Mouse (Mus musculus): ENCODE data around the gene Ndufs5. TPM values are rescaled to one million over a fixed set of nuclear protein-coding genes. Genes with fewer than 3 reads are reported as not detected.

Ndufs5 gene
- polyA plus RNA-seq, 1 experiment, result 484 TPM

DNA sequence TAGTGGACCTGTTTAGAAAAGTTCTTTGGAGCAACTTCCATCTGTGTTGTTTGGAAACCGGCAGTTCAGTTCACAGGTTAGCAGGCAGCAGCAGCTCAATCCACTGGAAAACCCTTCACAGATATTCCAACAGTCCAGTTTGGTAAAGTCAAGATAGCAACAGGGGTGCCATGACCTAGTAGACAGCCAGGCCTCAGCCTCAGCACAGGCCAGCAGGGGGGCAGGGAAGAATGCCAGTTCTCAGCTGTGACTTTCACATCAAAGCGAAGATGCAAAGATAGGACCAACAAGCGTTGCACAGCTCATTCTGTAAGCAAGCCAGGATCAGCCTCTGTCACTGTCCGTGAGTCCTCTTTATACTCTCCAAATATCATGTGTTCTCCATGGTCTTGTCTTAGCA, 3.8 kb upstream of the Ndufs5 start:
- no peak overlapping the region for H3K4me3 ChIP-seq
- H3K27me3 ChIP-seq (ENCODE audit: control insufficient read depth, insufficient read depth, insufficient read length), result no peaks in the 10 kb centered on the region
- H3K79me2 ChIP-seq (ENCODE audit: control insufficient read depth, insufficient read depth), result peaks cover 11% of the 10 kb centered on the region
- TF ChIP-seq REST (IDR thresholded peaks at IDR 0.05; ENCODE audit: insufficient read depth, insufficient read length), result no peak
- TF ChIP-seq MYOG (IDR thresholded peaks at IDR 0.05; ENCODE audit: control insufficient read depth in 1 of 3, insufficient read depth in 1 of 3, insufficient read length in 2 of 3, low read depth in 2 of 3), result no peak
- no peak for TF ChIP-seq POLR2AphosphoS2 (IDR thresholded peaks at IDR 0.05; ENCODE audit: insufficient read length, low read depth)
- TF ChIP-seq MYOD1 (IDR thresholded peaks at IDR 0.05; ENCODE audit: control insufficient read depth in 1 of 3, insufficient read length in 2 of 3, low read depth in 2 of 3), result no peak
- TF ChIP-seq SRF (IDR thresholded peaks at IDR 0.05; ENCODE audit: control insufficient read depth, insufficient read length, low read depth), result no peak
- TF ChIP-seq TCF12 (IDR thresholded peaks at IDR 0.05; ENCODE audit: insufficient read depth, poor library complexity, severe bottlenecking), result no peak
- no peak for TF ChIP-seq MAX (IDR thresholded peaks at IDR 0.05; ENCODE audit: low read depth)
- no peak overlapping the region for H3ac ChIP-seq (ENCODE audit: control insufficient read depth, insufficient read length)
- no peaks in the 10 kb centered on the region for H3K36me3 ChIP-seq (ENCODE audit: control insufficient read depth, insufficient read depth)
- H3K4me2 ChIP-seq (ENCODE audit: low read depth), result no peak overlapping the region

DNA sequence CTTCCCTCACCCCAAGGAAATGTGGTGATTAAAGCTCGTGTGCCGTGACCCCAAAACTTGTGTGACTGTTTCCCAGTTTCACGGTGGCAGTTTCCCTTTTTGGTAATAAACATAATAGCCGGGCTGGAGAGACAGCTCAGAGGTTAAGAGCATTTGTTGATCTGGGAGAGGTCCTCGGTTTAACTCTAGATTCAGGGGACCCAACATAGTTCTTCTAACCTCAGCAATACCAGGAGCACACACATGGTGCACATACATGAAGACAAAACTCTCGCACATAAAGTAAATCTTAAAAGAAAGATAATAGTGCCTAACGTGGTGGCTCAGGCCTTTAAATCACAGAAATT, 405 bp upstream of the Ndufs5 start:
- Histone ChIP-seq H3K36me3 (ENCODE audit: control insufficient read depth, insufficient read depth) (peaks cover 13% of the 10 kb centered on the region), H3ac (ENCODE audit: control insufficient read depth, insufficient read length) (peak overlapping the region; percentile 48), H3K4me3 (peak overlapping the region; percentile 93), H3K27me3 (ENCODE audit: control insufficient read depth, insufficient read depth, insufficient read length) (no peaks in the 10 kb centered on the region), H3K4me2 (ENCODE audit: low read depth) (peak overlapping the region; percentile 75), H3K79me2 (ENCODE audit: control insufficient read depth, insufficient read depth) (peaks cover 19% of the 10 kb centered on the region)
- TF ChIP-seq POLR2AphosphoS2 (IDR thresholded peaks at IDR 0.05; ENCODE audit: insufficient read length, low read depth) (no peak), REST (IDR thresholded peaks at IDR 0.05; ENCODE audit: insufficient read depth, insufficient read length) (no peak), SRF (IDR thresholded peaks at IDR 0.05; ENCODE audit: control insufficient read depth, insufficient read length, low read depth) (no peak), MAX (IDR thresholded peaks at IDR 0.05; ENCODE audit: low read depth) (no peak), TCF12 (IDR thresholded peaks at IDR 0.05; ENCODE audit: insufficient read depth, poor library complexity, severe bottlenecking) (no peak), CEBPB (IDR thresholded peaks at IDR 0.05; ENCODE audit: insufficient read depth, poor library complexity, severe bottlenecking) (no peak), MYOG (IDR thresholded peaks at IDR 0.05; ENCODE audit: control insufficient read depth in 1 of 3, insufficient read depth in 1 of 3, insufficient read length in 2 of 3, low read depth in 2 of 3) (no peak), E2F4 (IDR thresholded peaks at IDR 0.05; ENCODE audit: insufficient read depth) (no peak), TCF3 (IDR thresholded peaks at IDR 0.05; ENCODE audit: insufficient read length, low read depth) (no peak), MYOD1 (IDR thresholded peaks at IDR 0.05; ENCODE audit: control insufficient read depth in 1 of 3, insufficient read length in 2 of 3, low read depth in 2 of 3) (no peak), POLR2A (IDR thresholded peaks at IDR 0.05; ENCODE audit: insufficient read length, low read depth) (no peak)

DNA sequence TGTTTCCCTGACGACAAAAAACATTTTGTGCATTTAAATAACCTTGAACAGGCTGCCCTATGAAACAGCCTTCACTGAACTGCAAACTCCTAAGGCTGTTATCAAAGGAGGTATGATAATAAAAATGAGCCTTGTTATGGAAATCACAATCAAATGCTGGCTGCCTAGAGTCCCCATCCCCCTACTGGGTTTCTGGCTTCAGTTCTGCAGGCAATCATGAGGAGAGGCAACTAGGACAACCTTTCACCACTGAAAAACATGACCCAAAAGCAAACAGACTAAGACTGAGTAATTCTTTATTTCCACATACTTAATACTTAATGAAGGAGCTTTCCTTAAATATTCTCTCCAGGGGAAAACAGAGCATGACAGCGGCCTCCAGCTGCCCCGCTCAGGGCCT, 5.6 kb downstream of the Ndufs5 start:
- H3ac ChIP-seq (ENCODE audit: control insufficient read depth, insufficient read length), result no peak overlapping the region
- H3K36me3 ChIP-seq (ENCODE audit: control insufficient read depth, insufficient read depth), result peaks cover 21% of the 10 kb centered on the region
- TF ChIP-seq USF1 (IDR thresholded peaks at IDR 0.05; ENCODE audit: low read depth), result no peak
- no peak for TF ChIP-seq MYOG (IDR thresholded peaks at IDR 0.05; ENCODE audit: control insufficient read depth in 1 of 3, insufficient read depth in 1 of 3, insufficient read length in 2 of 3, low read depth in 2 of 3)
- no peak for TF ChIP-seq TCF12 (IDR thresholded peaks at IDR 0.05; ENCODE audit: insufficient read depth, poor library complexity, severe bottlenecking)
- no peak for TF ChIP-seq POLR2AphosphoS2 (IDR thresholded peaks at IDR 0.05; ENCODE audit: insufficient read length, low read depth)
- no peak for TF ChIP-seq TCF3 (IDR thresholded peaks at IDR 0.05; ENCODE audit: insufficient read length, low read depth)
- no peak for TF ChIP-seq MAX (IDR thresholded peaks at IDR 0.05; ENCODE audit: low read depth)
- no peak for TF ChIP-seq SRF (IDR thresholded peaks at IDR 0.05; ENCODE audit: control insufficient read depth, insufficient read length, low read depth)
- TF ChIP-seq E2F4 (IDR thresholded peaks at IDR 0.05; ENCODE audit: insufficient read depth), result no peak
- no peak for TF ChIP-seq MYOD1 (IDR thresholded peaks at IDR 0.05; ENCODE audit: control insufficient read depth in 1 of 3, insufficient read length in 2 of 3, low read depth in 2 of 3)
- TF ChIP-seq POLR2A (IDR thresholded peaks at IDR 0.05; ENCODE audit: insufficient read length, low read depth), result no peak
- TF ChIP-seq CEBPB (IDR thresholded peaks at IDR 0.05; ENCODE audit: insufficient read depth, poor library complexity, severe bottlenecking), result no peak
- no peak for TF ChIP-seq REST (IDR thresholded peaks at IDR 0.05; ENCODE audit: insufficient read depth, insufficient read length)

DNA sequence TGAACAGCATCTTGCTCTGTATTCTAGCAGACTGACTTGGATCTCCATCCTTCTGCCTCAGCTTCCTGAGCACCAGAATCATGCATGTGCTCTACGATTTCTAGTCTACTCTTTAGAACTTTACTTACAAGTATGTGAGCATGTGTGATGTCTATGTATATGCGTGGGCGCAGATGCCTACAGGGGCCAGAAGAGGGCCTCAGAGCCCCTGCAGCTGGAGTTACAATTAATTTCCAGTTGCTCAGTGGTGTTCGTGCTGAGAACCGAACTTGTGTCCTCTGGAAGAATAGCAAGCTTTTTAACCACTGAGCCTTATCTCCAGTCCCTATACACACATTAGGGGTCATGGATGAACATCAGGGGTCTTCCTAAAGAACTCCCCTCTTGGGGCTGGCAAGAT, 10.7 kb downstream of the Ndufs5 start:
- Histone ChIP-seq H3ac (ENCODE audit: control insufficient read depth, insufficient read length) (no peak overlapping the region), H3K4me2 (ENCODE audit: low read depth) (no peak overlapping the region), H3K36me3 (ENCODE audit: control insufficient read depth, insufficient read depth) (peaks cover 4% of the 10 kb centered on the region), H3K4me3 (no peak overlapping the region), H3K79me2 (ENCODE audit: control insufficient read depth, insufficient read depth) (no peaks in the 10 kb centered on the region), H3K27me3 (ENCODE audit: control insufficient read depth, insufficient read depth, insufficient read length) (peaks cover 15% of the 10 kb centered on the region)
- TF ChIP-seq USF1 (IDR thresholded peaks at IDR 0.05; ENCODE audit: low read depth), result no peak
- no peak for TF ChIP-seq E2F4 (IDR thresholded peaks at IDR 0.05; ENCODE audit: insufficient read depth)
- no peak for TF ChIP-seq TCF3 (IDR thresholded peaks at IDR 0.05; ENCODE audit: insufficient read length, low read depth)
- TF ChIP-seq CEBPB (IDR thresholded peaks at IDR 0.05; ENCODE audit: insufficient read depth, poor library complexity, severe bottlenecking), result no peak
- no peak for TF ChIP-seq POLR2A (IDR thresholded peaks at IDR 0.05; ENCODE audit: insufficient read length, low read depth)
- no peak for TF ChIP-seq TCF12 (IDR thresholded peaks at IDR 0.05; ENCODE audit: insufficient read depth, poor library complexity, severe bottlenecking)
- no peak for TF ChIP-seq POLR2AphosphoS2 (IDR thresholded peaks at IDR 0.05; ENCODE audit: insufficient read length, low read depth)
- no peak for TF ChIP-seq MYOG (IDR thresholded peaks at IDR 0.05; ENCODE audit: control insufficient read depth in 1 of 3, insufficient read depth in 1 of 3, insufficient read length in 2 of 3, low read depth in 2 of 3)
- no peak for TF ChIP-seq REST (IDR thresholded peaks at IDR 0.05; ENCODE audit: insufficient read depth, insufficient read length)
- no peak for TF ChIP-seq MAX (IDR thresholded peaks at IDR 0.05; ENCODE audit: low read depth)
- no peak for TF ChIP-seq SRF (IDR thresholded peaks at IDR 0.05; ENCODE audit: control insufficient read depth, insufficient read length, low read depth)
- no peak for TF ChIP-seq MYOD1 (IDR thresholded peaks at IDR 0.05; ENCODE audit: control insufficient read depth in 1 of 3, insufficient read length in 2 of 3, low read depth in 2 of 3)

More for the DNA sequence above, 5.6 kb downstream of the Ndufs5 start:
- Histone ChIP-seq H3K27me3 (ENCODE audit: control insufficient read depth, insufficient read depth, insufficient read length) (no peaks in the 10 kb centered on the region), H3K79me2 (ENCODE audit: control insufficient read depth, insufficient read depth) (peaks cover 15% of the 10 kb centered on the region), H3K4me3 (no peak overlapping the region), H3K4me2 (ENCODE audit: low read depth) (no peak overlapping the region)

Measured in myocyte (in vitro differentiated cells).